Mouse (Mus musculus) frontal cortex, postnatal 10 days (tissue): ENCODE data around the gene Dbh.

ENCODE experiments used
- DNase-seq, 2 experiments: peaks; one replicate each; pipeline ENCODE4 v3.0.0; 2022; ENCODE audit warnings: low spot score in 2 of 2, mixed read lengths in 1 of 2

Dbh gene

GRCm38 (mm10) chr2:27218569-27218968, 53.5 kb downstream of the Dbh start:
- no peak for DNase-seq

DNA sequence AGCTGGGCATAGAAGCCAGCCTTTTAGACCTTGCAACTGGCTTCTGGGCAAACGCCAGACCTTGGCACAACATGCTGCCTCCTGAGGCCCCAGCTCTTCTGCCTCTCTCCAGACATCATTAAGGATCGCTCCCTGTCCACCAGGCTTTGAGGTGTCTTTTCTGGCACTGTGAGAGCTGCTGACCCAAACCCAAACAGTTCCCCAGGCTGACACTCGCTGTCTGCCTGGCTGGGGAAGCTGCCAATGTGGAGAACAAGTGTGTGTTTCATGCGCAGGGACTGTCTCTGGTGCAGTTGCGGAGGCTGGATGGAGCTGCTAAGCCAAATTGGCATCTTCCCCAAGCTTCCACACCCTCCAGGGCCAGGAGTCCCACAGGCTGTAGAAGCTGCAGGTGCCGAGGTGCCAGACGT, 58.0 kb downstream of the Dbh start:
- no peak for DNase-seq

GRCm38 (mm10) chr2:27226572-27226971, 61.5 kb downstream of the Dbh start:
- no peak for DNase-seq

GRCm38 (mm10) chr2:27228809-27229480, 63.9 kb downstream of the Dbh start:
- DNase-seq = no peak

- no peak for DNase-seq
These were observed 64.6 kb downstream of the Dbh start for GRCm38 (mm10) chr2:27229481-27230105.

DNA sequence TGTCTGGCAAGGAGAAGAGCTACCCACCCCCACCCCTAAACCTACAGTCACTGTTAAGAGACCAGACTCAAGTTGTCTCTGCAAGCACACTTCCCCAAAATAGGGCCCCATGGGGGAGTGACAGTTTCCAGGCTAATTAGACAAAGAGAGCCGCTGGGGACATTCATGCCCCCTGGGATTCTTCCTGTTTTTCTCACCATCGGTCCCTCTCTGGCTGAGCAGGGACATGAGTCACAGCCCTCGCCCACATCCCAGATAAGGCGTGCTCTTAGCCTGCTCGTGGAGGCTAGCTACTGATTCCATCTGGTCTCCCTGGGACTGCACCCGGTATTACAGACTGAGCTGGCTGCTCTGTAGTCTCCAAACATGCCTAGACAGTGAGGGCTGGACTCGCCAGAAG, 67.3 kb downstream of the Dbh start:
- DNase-seq = no peak
